Mouse (Mus musculus) macrophage (primary cell): Measurements from ENCODE around the gene Moxd1. TPM values are rescaled to one million over a fixed set of nuclear protein-coding genes. Genes with fewer than 3 reads are reported as not detected.
"Not testable (repeated sequence)": the region's sequence is repeated elsewhere in the genome, so short reads cannot be mapped to it uniquely, and the experiment has no call there.

Source experiments
- H3K27ac ChIP-seq: fragments of 350-480 bp; formaldehyde crosslinking; 2 replicates; pipeline ENCODE4 v1.9.0; 2021
- H3K36me3 ChIP-seq: fragments of 350-480 bp; formaldehyde crosslinking; 2 replicates; pipeline ENCODE4 v1.9.0; 2021; ENCODE audit errors: inconsistent target
- H3K4me3 ChIP-seq: fragments of 350-480 bp; formaldehyde crosslinking; 2 replicates; pipeline ENCODE4 v1.9.0; 2021; ENCODE audit errors: inconsistent target
- H3K79me2 ChIP-seq: fragments of 350-480 bp; formaldehyde crosslinking; 2 replicates; pipeline ENCODE4 v1.9.0; 2021; ENCODE audit errors: inconsistent target
- WGBS: methylation state at CpG from one replicate; pipeline ENCODE4 v1.1.7; 2026; ENCODE audit warnings: inconsistent platforms; ENCODE audit not compliant: missing documents; 5-methylcytosine and 5-hydroxymethylcytosine counted together
- polyA plus RNA-seq: library from polyadenylated mRNA; stranded (reverse); fragments of 250-400 nt; gene quantifications from 3 replicates; pipeline ENCODE4 v1.2.4, GENCODE M21; 2018; ENCODE audit warnings: inconsistent platforms

Gene Moxd1
- polyA plus RNA-seq, 1 experiment from 2014 or later, result not detected

DNA sequence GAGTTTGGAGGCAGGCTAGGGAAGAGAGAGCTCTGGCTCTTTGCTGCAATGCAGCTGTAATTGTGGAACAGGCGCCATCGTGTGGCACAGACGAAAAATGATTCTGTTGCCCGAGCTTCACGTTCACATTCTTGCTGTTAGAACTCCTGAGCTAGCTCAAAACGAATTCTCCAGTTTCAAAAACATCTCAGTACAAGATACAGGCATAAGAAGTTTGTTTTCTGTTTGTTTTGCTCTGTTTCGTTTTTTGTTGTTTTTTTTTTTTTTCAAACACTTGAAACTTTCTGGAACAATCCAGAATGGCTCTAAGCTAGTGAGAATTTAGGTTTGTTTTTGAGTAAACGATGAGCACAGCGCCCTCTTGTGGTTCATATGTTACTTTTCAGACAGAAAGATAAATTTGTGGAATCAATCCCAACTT is 88.9 kb downstream of the Moxd1 start:
- H3K36me3 ChIP-seq, result no peaks in the 10 kb centered on the region
- H3K4me3 ChIP-seq, result no peak overlapping the region
- H3K79me2 ChIP-seq, result no peaks in the 10 kb centered on the region
- H3K27ac ChIP-seq, result no peak overlapping the region
- WGBS, result under 1% methylated on average over 9 of the region's 9 CpGs

DNA sequence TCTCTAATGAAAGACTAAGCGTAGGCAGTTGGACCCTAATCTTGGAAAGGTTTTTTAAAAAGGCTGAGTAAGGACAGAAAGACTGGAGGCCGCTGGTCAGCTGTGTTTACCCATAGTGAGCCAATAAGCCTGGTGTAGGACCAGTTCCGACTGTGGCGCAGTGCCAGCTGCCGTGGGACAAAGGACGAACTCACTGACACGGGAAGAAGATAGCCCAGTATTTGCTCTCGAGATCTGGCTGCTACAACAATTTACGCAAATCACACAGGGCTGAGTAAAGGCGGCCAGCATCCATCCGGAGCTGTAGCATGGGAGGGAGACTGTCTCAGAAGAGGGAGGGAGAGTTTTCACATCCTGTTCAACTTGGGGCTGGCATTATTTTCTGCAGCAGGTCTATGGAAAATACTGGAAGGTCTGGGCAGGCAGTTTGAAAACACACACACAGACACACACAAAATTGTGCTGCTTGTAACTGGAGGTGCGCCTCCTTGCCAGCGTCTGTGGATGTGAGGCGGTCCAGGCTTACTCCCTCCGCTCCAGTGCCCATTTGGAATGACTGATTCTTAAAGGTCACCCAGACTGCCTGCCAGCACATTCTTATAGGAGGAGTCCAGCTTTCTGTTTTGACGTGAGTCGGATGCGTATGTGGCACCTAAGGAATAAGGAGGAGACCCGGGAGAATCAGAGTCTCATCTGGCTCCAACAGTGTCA is 94.0 kb downstream of the Moxd1 start:
- no peak overlapping the region for H3K4me3 ChIP-seq
- no peaks in the 10 kb centered on the region for H3K79me2 ChIP-seq
- no peaks in the 10 kb centered on the region for H3K36me3 ChIP-seq
- WGBS, result 79% methylated on average over 19 of the region's 19 CpGs
- H3K27ac ChIP-seq, result no peak overlapping the region

- Histone ChIP-seq H3K4me3 (no peak overlapping the region), H3K79me2 (no peaks in the 10 kb centered on the region), H3K36me3 (no peaks in the 10 kb centered on the region), H3K27ac (no peak overlapping the region)
- 92% methylated on average over 3 of the region's 3 CpGs for WGBS
Observed at GRCm38 (mm10) chr10:24320326-24320725, 97.0 kb downstream of the Moxd1 start.

DNA sequence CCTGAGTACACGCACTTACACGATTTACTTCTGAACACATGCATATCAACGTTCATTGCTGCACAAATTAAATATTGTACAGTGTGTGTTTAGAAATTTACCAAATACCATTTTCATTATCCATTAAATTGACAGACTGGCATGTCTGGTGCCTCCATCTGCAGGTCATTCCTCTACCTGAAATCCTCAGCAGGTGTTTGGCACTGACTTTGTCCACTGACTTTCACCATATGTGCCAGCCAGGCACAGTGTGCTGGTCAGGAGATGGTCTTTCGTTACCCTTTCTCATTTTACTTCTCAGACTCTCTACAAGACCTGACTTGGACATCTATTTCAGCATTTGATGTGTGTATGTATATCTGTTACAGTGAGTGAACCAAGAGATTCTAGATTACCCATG is 99.7 kb downstream of the Moxd1 start:
- no peak overlapping the region for H3K27ac ChIP-seq
- 91% methylated on average over 4 of the region's 4 CpGs for WGBS
- H3K4me3 ChIP-seq, result no peak overlapping the region
- no peaks in the 10 kb centered on the region for H3K79me2 ChIP-seq
- no peaks in the 10 kb centered on the region for H3K36me3 ChIP-seq

GRCm38 (mm10) chr10:24327265-24327664 is 103.9 kb downstream of the Moxd1 start:
- H3K27ac ChIP-seq, H3K36me3 ChIP-seq, H3K4me3 ChIP-seq, H3K79me2 ChIP-seq: not testable (repeated sequence)
- 48% methylated on average over 6 of the region's 8 CpGs for WGBS

DNA sequence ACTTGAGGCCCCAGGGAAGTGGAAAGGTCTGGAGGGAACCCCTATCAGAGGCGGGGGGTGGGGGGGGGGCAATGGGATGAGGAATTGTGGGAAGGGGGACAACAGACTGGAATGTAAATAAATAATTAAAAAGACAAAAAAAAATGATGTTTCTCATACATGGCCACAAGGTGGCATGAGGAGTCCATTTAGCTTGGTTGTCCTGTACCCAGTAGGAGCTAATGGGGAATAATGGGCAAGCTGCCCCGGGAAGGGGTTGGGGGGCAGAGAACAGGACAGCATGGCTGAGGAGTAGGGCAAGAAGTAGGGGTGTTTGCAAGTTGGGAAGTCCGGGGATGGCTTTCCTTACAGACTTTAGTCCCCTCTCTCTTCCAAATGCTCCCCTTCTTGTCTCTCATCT is 109.5 kb downstream of the Moxd1 start:
- Histone ChIP-seq H3K79me2 (no peaks in the 10 kb centered on the region), H3K27ac (no peak overlapping the region), H3K4me3 (no peak overlapping the region), H3K36me3 (no peaks in the 10 kb centered on the region)
- WGBS, result 67% methylated on average over 3 of the region's 3 CpGs

DNA sequence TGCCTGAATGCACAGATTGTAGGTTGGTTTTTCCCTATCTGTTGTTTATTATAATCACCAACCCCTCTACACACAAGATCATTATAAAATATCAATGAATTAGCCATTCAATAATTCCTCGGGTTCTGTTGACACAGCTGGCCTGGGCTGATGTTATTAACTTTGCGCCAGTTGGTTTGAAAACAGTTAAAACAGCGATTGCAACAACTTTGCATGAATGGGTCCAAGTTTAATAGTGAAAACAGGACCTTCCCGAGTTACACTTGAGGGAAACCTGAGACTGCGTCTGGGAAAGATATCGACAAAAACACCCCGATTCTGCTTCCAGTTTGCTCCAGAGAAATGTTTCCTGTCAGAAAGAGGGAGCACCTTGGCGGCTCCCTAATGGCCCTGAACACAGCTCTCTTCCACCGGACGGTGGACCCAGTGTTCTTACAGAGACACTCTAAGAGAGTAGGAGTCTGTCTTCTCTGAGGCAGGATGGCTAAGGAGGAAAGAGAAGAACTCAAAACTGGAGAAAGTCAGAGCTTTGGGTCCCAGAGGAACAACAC is 116.4 kb downstream of the Moxd1 start:
- WGBS, result 90% methylated on average over 10 of the region's 10 CpGs
- Histone ChIP-seq H3K36me3 (no peaks in the 10 kb centered on the region), H3K79me2 (no peaks in the 10 kb centered on the region), H3K4me3 (no peak overlapping the region), H3K27ac (no peak overlapping the region)

GRCm38 (mm10) chr10:24340551-24341213 is 117.4 kb downstream of the Moxd1 start:
- WGBS, result 64% methylated on average over 1 of the region's 1 CpGs
- H3K36me3 ChIP-seq, result no peaks in the 10 kb centered on the region

DNA sequence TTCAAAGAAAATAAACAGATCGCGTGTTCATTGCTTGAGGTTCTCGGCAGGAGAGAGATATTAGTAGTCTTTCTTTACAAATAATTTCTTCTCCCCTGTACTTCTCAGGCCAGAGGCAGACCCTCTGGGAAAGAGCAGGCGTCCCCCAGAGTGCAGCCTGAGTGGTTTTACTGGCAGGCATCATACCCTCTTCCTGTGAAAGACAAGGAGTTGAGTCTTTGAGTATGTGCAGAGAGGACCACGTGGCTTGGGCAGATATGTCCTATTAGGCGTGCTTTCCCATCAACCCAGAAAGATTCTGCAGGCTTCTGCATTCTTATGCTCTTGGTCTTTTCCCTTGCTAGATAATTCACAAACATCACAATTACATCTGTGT is 117.9 kb downstream of the Moxd1 start:
- Histone ChIP-seq H3K27ac (no peak overlapping the region), H3K36me3 (no peaks in the 10 kb centered on the region), H3K79me2 (no peaks in the 10 kb centered on the region), H3K4me3 (no peak overlapping the region)
- 90% methylated on average over 6 of the region's 6 CpGs for WGBS

More at GRCm38 (mm10) chr10:24340551-24341213, 117.4 kb downstream of the Moxd1 start:
- no peak overlapping the region for H3K4me3 ChIP-seq
- no peak overlapping the region for H3K27ac ChIP-seq
- H3K79me2 ChIP-seq, result no peaks in the 10 kb centered on the region

DNA sequence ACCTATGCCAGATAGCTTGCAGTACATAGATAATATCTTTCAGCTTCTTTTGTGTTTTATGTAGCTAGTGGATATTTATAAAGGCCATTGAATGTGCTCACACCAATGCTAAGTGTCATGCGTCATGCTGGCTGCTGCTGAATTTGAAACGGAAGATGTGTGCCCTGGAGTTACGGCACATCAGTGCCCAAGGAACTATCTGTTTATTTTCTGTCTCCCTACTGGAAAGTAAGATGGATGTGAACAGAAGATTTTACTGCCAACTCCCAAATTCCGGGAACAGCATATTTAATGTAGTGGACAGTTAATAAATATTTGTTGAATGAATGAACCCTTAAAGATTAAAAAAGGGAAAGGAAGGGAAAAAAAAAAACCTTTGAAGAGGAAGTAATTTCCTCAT is 119.8 kb downstream of the Moxd1 start:
- 93% methylated on average over 4 of the region's 4 CpGs for WGBS
- Histone ChIP-seq H3K4me3 (no peak overlapping the region), H3K79me2 (no peaks in the 10 kb centered on the region)

More for the DNA sequence above, 119.8 kb downstream of the Moxd1 start:
- Histone ChIP-seq H3K27ac (no peak overlapping the region), H3K36me3 (no peaks in the 10 kb centered on the region)

Other genes starting within 250 kb of the Moxd1 start
- not detected in 3 replicates for gene Taar6, start 237.9 kb upstream of the Moxd1 start, polyA plus RNA-seq
- gene Taar7a, start 230.0 kb upstream of the Moxd1 start, polyA plus RNA-seq, result not detected in 3 replicates
- gene Taar7b, start 223.6 kb upstream of the Moxd1 start, polyA plus RNA-seq, result not detected in 3 replicates
- gene Taar7d, start 196.3 kb upstream of the Moxd1 start, polyA plus RNA-seq, result not detected in 3 replicates
- gene Taar7e, start 185.9 kb upstream of the Moxd1 start, polyA plus RNA-seq, result not detected in 3 replicates
- gene Taar7f, start 174.0 kb upstream of the Moxd1 start, polyA plus RNA-seq, result not detected in 3 replicates
- not detected in 3 replicates for gene Taar8a, start 147.0 kb upstream of the Moxd1 start, polyA plus RNA-seq
- gene Taar8b, start 131.2 kb upstream of the Moxd1 start, polyA plus RNA-seq, result not detected in 3 replicates
- gene Taar8c, start 121.6 kb upstream of the Moxd1 start, polyA plus RNA-seq, result not detected in 3 replicates
- gene Taar9, start 114.0 kb upstream of the Moxd1 start, polyA plus RNA-seq, result not detected in 3 replicates
- 163 to 202 TPM (median 186 TPM) in 3 replicates for gene Stx7, start 74.2 kb upstream of the Moxd1 start, polyA plus RNA-seq